Mouse (Mus musculus): ENCODE data around the gene Tenm3.

- TF ChIP-seq GATA1 (IDR thresholded peaks at IDR 0.05; ENCODE audit: borderline replicate concordance, low read length) (no peak), CTCF (IDR thresholded peaks at IDR 0.05; ENCODE audit: low read depth, low read length) (no peak)
These were observed 568.7 kb downstream of the Tenm3 start for GRCm38 (mm10) chr8:48275066-48275465.

Data from G1E (cell line).